Mouse (Mus musculus) lung, embryonic 15.5 days (tissue): Measurements from ENCODE around the gene Rsf1. TPM values are rescaled to one million over a fixed set of nuclear protein-coding genes. Genes with fewer than 3 reads are reported as not detected.

Experiments used
- ATAC-seq: fragments of 200-750 bp; cut with Nextera tagmentation; 2 replicates; pipeline ENCODE4 v1.8.0; 2017; ENCODE audit warnings: moderate number of reproducible peaks, borderline replicate concordance; ENCODE audit not compliant: low FRiP score, low TSS enrichment; ENCODE audit errors: extremely low read depth
- H3K27ac ChIP-seq: fragments of 300-500 bp; sonication (generic); 2 replicates; pipeline ENCODE4 v1.5.1; 2015; ENCODE audit warnings: moderate library complexity, mild to moderate bottlenecking, inconsistent platforms
- H3K27me3 ChIP-seq: fragments of 300-500 bp; sonication (generic); 2 replicates; pipeline ENCODE4 v1.6.1; 2015; ENCODE audit warnings: inconsistent platforms
- H3K36me3 ChIP-seq: fragments of 300-500 bp; sonication (generic); 2 replicates; pipeline ENCODE4 v1.6.1; 2015; ENCODE audit warnings: inconsistent platforms
- H3K4me1 ChIP-seq: fragments of 300-500 bp; sonication (generic); 2 replicates; pipeline ENCODE4 v1.6.1; 2015; ENCODE audit warnings: inconsistent platforms
- H3K4me2 ChIP-seq: fragments of 300-500 bp; sonication (generic); 2 replicates; pipeline ENCODE4 v1.6.1; 2015; ENCODE audit warnings: inconsistent platforms, mild to moderate bottlenecking, moderate library complexity
- H3K4me3 ChIP-seq: fragments of 300-500 bp; sonication (generic); 2 replicates; pipeline ENCODE4 v1.5.1; 2015; ENCODE audit warnings: mild to moderate bottlenecking, inconsistent platforms
- H3K9ac ChIP-seq: fragments of 300-500 bp; sonication (generic); 2 replicates; pipeline ENCODE4 v1.6.1; 2015; ENCODE audit warnings: inconsistent platforms
- H3K9me3 ChIP-seq: fragments of 300-500 bp; sonication (generic); 2 replicates; pipeline ENCODE4 v1.6.1; 2016; ENCODE audit warnings: inconsistent platforms
- WGBS: fragments of 180-500 bp; shearing (Covaris S2); methylation state at CpG from one replicate; pipeline ENCODE4 v1.1.7; 2015; 5-methylcytosine and 5-hydroxymethylcytosine counted together
- polyA plus RNA-seq: library from polyadenylated mRNA; unstranded; fragments of >200 nt; fragmentation: Nextera tagmentation; extraction: Ambion mirVana; gene quantifications from 2 replicates; pipeline ENCODE4 v1.2.1, GENCODE M21; 2015

Gene Rsf1
- polyA plus RNA-seq, 1 experiment from 2014 or later, result 21.9 TPM

- Histone ChIP-seq H3K27ac (no peak overlapping the region), H3K9me3 (no peaks in the 10 kb centered on the region), H3K36me3 (no peaks in the 10 kb centered on the region), H3K4me3 (no peak overlapping the region), H3K27me3 (no peaks in the 10 kb centered on the region), H3K4me2 (no peak overlapping the region), H3K4me1 (no peaks in the 10 kb centered on the region), H3K9ac (no peak overlapping the region)
- no peak for ATAC-seq
- WGBS, result 75% methylated on average over 14 of the region's 14 CpGs
These were observed 149.3 kb downstream of the Rsf1 start for GRCm38 (mm10) chr7:97728666-97729614.

GRCm38 (mm10) chr7:97730427-97730826, 150.7 kb downstream of the Rsf1 start:
- Histone ChIP-seq H3K27me3 (no peaks in the 10 kb centered on the region), H3K4me2 (no peak overlapping the region), H3K4me1 (no peaks in the 10 kb centered on the region), H3K4me3 (no peak overlapping the region), H3K27ac (no peak overlapping the region), H3K9ac (no peak overlapping the region), H3K36me3 (no peaks in the 10 kb centered on the region), H3K9me3 (no peaks in the 10 kb centered on the region)
- no peak for ATAC-seq
- 57% methylated on average over 3 of the region's 3 CpGs for WGBS

GRCm38 (mm10) chr7:97733606-97734005, 153.9 kb downstream of the Rsf1 start:
- ATAC-seq, result no peak
- Histone ChIP-seq H3K4me3 (no peak overlapping the region), H3K4me1 (peaks cover 9% of the 10 kb centered on the region), H3K9ac (no peak overlapping the region), H3K27ac (no peak overlapping the region), H3K4me2 (no peak overlapping the region), H3K36me3 (no peaks in the 10 kb centered on the region), H3K27me3 (peaks cover 7% of the 10 kb centered on the region; the same call in 1 of the 2 replicates), H3K9me3 (no peaks in the 10 kb centered on the region)
- WGBS, result 79% methylated on average over 5 of the region's 5 CpGs

GRCm38 (mm10) chr7:97735021-97735420, 155.3 kb downstream of the Rsf1 start:
- H3K9me3 ChIP-seq, result no peaks in the 10 kb centered on the region
- no peak for ATAC-seq

GRCm38 (mm10) chr7:97735886-97736420, 156.3 kb downstream of the Rsf1 start:
- Histone ChIP-seq H3K27ac (no peak overlapping the region), H3K9ac (no peak overlapping the region), H3K36me3 (no peaks in the 10 kb centered on the region), H3K4me1 (peaks cover 15% of the 10 kb centered on the region), H3K9me3 (no peaks in the 10 kb centered on the region), H3K4me3 (no peak overlapping the region), H3K4me2 (no peak overlapping the region), H3K27me3 (peaks cover 7% of the 10 kb centered on the region; the same call in 1 of the 2 replicates)
- no peak for ATAC-seq
- 40% methylated on average over 4 of the region's 4 CpGs for WGBS

More at GRCm38 (mm10) chr7:97735021-97735420, 155.3 kb downstream of the Rsf1 start:
- 68% methylated on average over 8 of the region's 8 CpGs for WGBS
- H3K27ac ChIP-seq, result no peak overlapping the region
- no peak overlapping the region for H3K4me2 ChIP-seq
- no peak overlapping the region for H3K4me3 ChIP-seq
- peaks cover 7% of the 10 kb centered on the region; the same call in 1 of the 2 replicates for H3K27me3 ChIP-seq
- no peak overlapping the region for H3K9ac ChIP-seq
- H3K4me1 ChIP-seq, result peaks cover 9% of the 10 kb centered on the region
- no peaks in the 10 kb centered on the region for H3K36me3 ChIP-seq

GRCm38 (mm10) chr7:97737256-97737637, 157.6 kb downstream of the Rsf1 start:
- Histone ChIP-seq H3K27me3 (peaks cover 7% of the 10 kb centered on the region; the same call in 1 of the 2 replicates), H3K9ac (peak overlapping the region; percentile 58; the same call in 1 of the 2 replicates), H3K4me2 (peak overlapping the region; percentile 97), H3K4me1 (peaks cover 15% of the 10 kb centered on the region), H3K36me3 (no peaks in the 10 kb centered on the region), H3K4me3 (peak overlapping the region; percentile 62), H3K27ac (no peak overlapping the region), H3K9me3 (no peaks in the 10 kb centered on the region)
- ATAC-seq, result no peak
- 5% methylated on average over 12 of the region's 12 CpGs for WGBS

GRCm38 (mm10) chr7:97737638-97738456, 158.2 kb downstream of the Rsf1 start, which contains the start of gene Aqp11:
Gene Aqp11 (minus strand): TSS chr7:97738289.
- Histone ChIP-seq H3K9me3 (no peaks in the 10 kb centered on the region), H3K4me2 (peak within 1 kb of the TSS; percentile 97), H3K4me3 (peak within 1 kb of the TSS; percentile 62), H3K4me1 (peaks cover 15% of the 10 kb centered on the region), H3K36me3 (no peaks in the 10 kb centered on the region), H3K27me3 (peaks cover 7% of the 10 kb centered on the region; the same call in 1 of the 2 replicates), H3K9ac (peak within 1 kb of the TSS; percentile 58), H3K27ac (peak within 1 kb of the TSS; percentile 27)
- ATAC-seq, result peak; percentile 97
- under 1% methylated on average over 45 of the region's 64 CpGs for WGBS

- H3K4me3 ChIP-seq, result no peak overlapping the region
- H3K27ac ChIP-seq, result no peak overlapping the region; the same call in 1 of the 2 replicates
- H3K9ac ChIP-seq, result no peak overlapping the region
- H3K4me1 ChIP-seq, result peaks cover 15% of the 10 kb centered on the region
- H3K36me3 ChIP-seq, result no peaks in the 10 kb centered on the region
- peaks cover 7% of the 10 kb centered on the region; the same call in 1 of the 2 replicates for H3K27me3 ChIP-seq
- no peaks in the 10 kb centered on the region for H3K9me3 ChIP-seq
- peak; percentile 11; the same call in 1 of the 2 replicates for ATAC-seq
- WGBS, result 40% methylated on average over 10 of the region's 10 CpGs
- no peak overlapping the region for H3K4me2 ChIP-seq
These were observed 161.3 kb downstream of the Rsf1 start for GRCm38 (mm10) chr7:97740948-97741347.

GRCm38 (mm10) chr7:97741756-97742291, 162.1 kb downstream of the Rsf1 start:
- ATAC-seq, result no peak
- H3K36me3 ChIP-seq, result no peaks in the 10 kb centered on the region
- 30% methylated on average over 1 of the region's 1 CpGs for WGBS
- no peak overlapping the region for H3K4me3 ChIP-seq
- H3K4me1 ChIP-seq, result peaks cover 14% of the 10 kb centered on the region
- H3K4me2 ChIP-seq, result no peak overlapping the region
- no peak overlapping the region for H3K27ac ChIP-seq
- H3K9ac ChIP-seq, result no peak overlapping the region
- no peaks in the 10 kb centered on the region for H3K9me3 ChIP-seq
- peaks cover 7% of the 10 kb centered on the region; the same call in 1 of the 2 replicates for H3K27me3 ChIP-seq
